Mouse (Mus musculus) erythroblast, embryonic 14.5 days (primary cell): ENCODE measurements around the gene Mospd3.

ENCODE experiments used
- GATA1 ChIP-seq: IDR thresholded peaks from 2 replicates; pipeline ENCODE4 v1.6.1; 2012; ENCODE audit warnings: low read length, inconsistent platforms, mixed read lengths
- TAL1 ChIP-seq: IDR thresholded peaks from 3 replicates; pipeline ENCODE4 v1.6.1; 2012; ENCODE audit warnings: low read length, inconsistent platforms, mixed read lengths

- TF ChIP-seq TAL1, result no peak
- no peak for TF ChIP-seq GATA1
Measured at GRCm38 (mm10) chr5:137631171-137631570, 30.3 kb upstream of the Mospd3 start.
